Mouse (Mus musculus) megakaryocyte, adult 5-6 weeks (primary cell): ENCODE data around the gene Plaur. TPM values are rescaled to one million over a fixed set of nuclear protein-coding genes. Genes with fewer than 3 reads are reported as not detected.

Source experiments
- ATAC-seq: 2 replicates; pipeline ENCODE4 v1.8.0; 2016; ENCODE audit warnings: mild to moderate bottlenecking, inconsistent platforms; ENCODE audit not compliant: poor library complexity, severe bottlenecking
- total RNA-seq, 2 experiments: library from RNA; stranded (forward) in 1 of 2; stranded (reverse) in 1 of 2; fragments of 153-499, 151-499 nt in 1 of 2; fragments of 221-1000, 200-1000 nt in 1 of 2; gene quantifications; 2 replicates each; pipeline versions ENCODE4 v1.2.3 to v1.2.4; 2015 to 2017

The Plaur gene
- total RNA-seq (2015) (100 and 110 TPM in 2 replicates), total RNA-seq (2017) (96.3 and 124 TPM in 2 replicates)

- peak; percentile 62 for ATAC-seq
Observed at GRCm38 (mm10) chr7:24462388-24463319, at the start of gene Plaur. Gene Plaur (plus strand): TSS chr7:24462484.

GRCm38 (mm10) chr7:24413630-24414029 lies 48.7 kb upstream of the Plaur start:
- peak; percentile 62 for ATAC-seq

GRCm38 (mm10) chr7:24415261-24415660 lies 47.0 kb upstream of the Plaur start:
- ATAC-seq, result no peak

- no peak for ATAC-seq
Observed at GRCm38 (mm10) chr7:24419579-24419978, 42.7 kb upstream of the Plaur start.

GRCm38 (mm10) chr7:24421648-24422047 lies 40.6 kb upstream of the Plaur start:
- no peak for ATAC-seq

- no peak for ATAC-seq
Observed at GRCm38 (mm10) chr7:24422251-24422650, 40.0 kb upstream of the Plaur start.

- no peak for ATAC-seq
Observed at GRCm38 (mm10) chr7:24423107-24423763, 39.0 kb upstream of the Plaur start.

GRCm38 (mm10) chr7:24423956-24424732 lies 38.1 kb upstream of the Plaur start:
- no peak for ATAC-seq

GRCm38 (mm10) chr7:24425919-24426318 lies 36.4 kb upstream of the Plaur start:
- ATAC-seq, result peak; percentile 66

GRCm38 (mm10) chr7:24427168-24427567 lies 35.1 kb upstream of the Plaur start:
- ATAC-seq, result no peak

- no peak for ATAC-seq
Observed at GRCm38 (mm10) chr7:24428725-24429124, 33.6 kb upstream of the Plaur start.

GRCm38 (mm10) chr7:24429413-24430112 lies 32.7 kb upstream of the Plaur start:
- ATAC-seq, result no peak

- ATAC-seq, result peak; percentile 48
Observed at GRCm38 (mm10) chr7:24430551-24431345, 31.5 kb upstream of the Plaur start.

- ATAC-seq, result no peak
Observed at GRCm38 (mm10) chr7:24431713-24432112, 30.6 kb upstream of the Plaur start.

GRCm38 (mm10) chr7:24435305-24435704 lies 27.0 kb upstream of the Plaur start:
- ATAC-seq, result no peak

- ATAC-seq, result no peak
Observed at GRCm38 (mm10) chr7:24437981-24438380, 24.3 kb upstream of the Plaur start.

GRCm38 (mm10) chr7:24439191-24439590 lies 23.1 kb upstream of the Plaur start:
- ATAC-seq, result no peak

GRCm38 (mm10) chr7:24439891-24440290 lies 22.4 kb upstream of the Plaur start:
- no peak for ATAC-seq

- peak; percentile 81 for ATAC-seq
Observed at GRCm38 (mm10) chr7:24441785-24442184, 20.5 kb upstream of the Plaur start.

- ATAC-seq, result peak; percentile 79
Observed at GRCm38 (mm10) chr7:24442313-24442712, 20.0 kb upstream of the Plaur start.
